Mouse (Mus musculus): ENCODE results near the gene C530008M17Rik. TPM values are rescaled to one million over a fixed set of nuclear protein-coding genes. Genes with fewer than 3 reads are reported as not detected.
A peak's percentile ranks its signal among the peaks of the same experiment; 100 is the strongest.

Gene C530008M17Rik
- total RNA-seq, 2 experiments from 2014 or later: 89.9 to 92.4 TPM

GRCm38 (mm10) chr5:76799471-76799870 is 143.2 kb downstream of the C530008M17Rik start:
- DNase-seq (ENCODE audit: low spot score in 2 of 2): no peak
- no peak for TF ChIP-seq CTCF (conservative IDR thresholded peaks at IDR 0.05)
- Histone ChIP-seq H3K4me3 (no peak overlapping the region), H3K27ac (no peak overlapping the region)

- no peak for DNase-seq (ENCODE audit: low spot score in 2 of 2)
- no peak overlapping the region for H3K4me3 ChIP-seq
- H3K27ac ChIP-seq: no peak overlapping the region
- TF ChIP-seq CTCF (conservative IDR thresholded peaks at IDR 0.05): no peak
Observed at GRCm38 (mm10) chr5:76809031-76809430, 152.7 kb downstream of the C530008M17Rik start.

GRCm38 (mm10) chr5:76815035-76815434 is 158.7 kb downstream of the C530008M17Rik start:
- peak in 1 of 2 experiments; percentile 26 for DNase-seq (ENCODE audit: low spot score in 2 of 2)
- Histone ChIP-seq H3K27ac (no peak overlapping the region), H3K4me3 (no peak overlapping the region)
- no peak for TF ChIP-seq CTCF (conservative IDR thresholded peaks at IDR 0.05)

- TF ChIP-seq CTCF (conservative IDR thresholded peaks at IDR 0.05): no peak
- H3K4me3 ChIP-seq: no peak overlapping the region
- no peak for DNase-seq (ENCODE audit: low spot score in 2 of 2)
- no peak overlapping the region for H3K27ac ChIP-seq
Observed at GRCm38 (mm10) chr5:76815786-76816455, 159.6 kb downstream of the C530008M17Rik start.

- Histone ChIP-seq H3K27ac (no peak overlapping the region), H3K4me3 (no peak overlapping the region)
- no peak for DNase-seq (ENCODE audit: low spot score in 2 of 2)
- TF ChIP-seq CTCF (conservative IDR thresholded peaks at IDR 0.05): no peak
Observed at GRCm38 (mm10) chr5:76816748-76817147, 160.4 kb downstream of the C530008M17Rik start.

- DNase-seq (ENCODE audit: low spot score in 2 of 2): peak; percentile 39 to 48
- no peak overlapping the region for H3K27ac ChIP-seq
- H3K4me3 ChIP-seq: no peak overlapping the region
- no peak for TF ChIP-seq CTCF (conservative IDR thresholded peaks at IDR 0.05)
Observed at GRCm38 (mm10) chr5:76817678-76818077, 161.4 kb downstream of the C530008M17Rik start.

GRCm38 (mm10) chr5:76818807-76819206 is 162.5 kb downstream of the C530008M17Rik start:
- no peak for TF ChIP-seq CTCF (conservative IDR thresholded peaks at IDR 0.05)
- no peak for DNase-seq (ENCODE audit: low spot score in 2 of 2)
- no peak overlapping the region for H3K4me3 ChIP-seq
- H3K27ac ChIP-seq: no peak overlapping the region

- Histone ChIP-seq H3K4me3 (no peak overlapping the region), H3K27ac (no peak overlapping the region)
- DNase-seq (ENCODE audit: low spot score in 2 of 2): no peak
- no peak for TF ChIP-seq CTCF (conservative IDR thresholded peaks at IDR 0.05)
Observed at GRCm38 (mm10) chr5:76822097-76822496, 165.8 kb downstream of the C530008M17Rik start.

GRCm38 (mm10) chr5:76828527-76829240 is 172.4 kb downstream of the C530008M17Rik start:
- no peak overlapping the region for H3K4me3 ChIP-seq
- H3K27ac ChIP-seq: peak overlapping the region; percentile 2; the same call in 1 of the 2 replicates
- peak; percentile 41 to 48 for DNase-seq (ENCODE audit: low spot score in 2 of 2)
- no peak for TF ChIP-seq CTCF (conservative IDR thresholded peaks at IDR 0.05)

GRCm38 (mm10) chr5:76832529-76833210 is 176.4 kb downstream of the C530008M17Rik start:
- no peak for DNase-seq (ENCODE audit: low spot score in 2 of 2)
- H3K27ac ChIP-seq: no peak overlapping the region
- H3K4me3 ChIP-seq: no peak overlapping the region
- TF ChIP-seq CTCF (conservative IDR thresholded peaks at IDR 0.05): no peak

- Histone ChIP-seq H3K27ac (no peak overlapping the region), H3K4me3 (no peak overlapping the region)
- TF ChIP-seq CTCF (conservative IDR thresholded peaks at IDR 0.05): no peak
- peak in 1 of 2 experiments; percentile 49 for DNase-seq (ENCODE audit: low spot score in 2 of 2)
Observed at GRCm38 (mm10) chr5:76837018-76837417, 180.7 kb downstream of the C530008M17Rik start.

- H3K4me3 ChIP-seq: no peak overlapping the region
- no peak for TF ChIP-seq CTCF (conservative IDR thresholded peaks at IDR 0.05)
- DNase-seq (ENCODE audit: low spot score in 2 of 2): no peak
Observed at GRCm38 (mm10) chr5:76839786-76840185, 183.5 kb downstream of the C530008M17Rik start.

GRCm38 (mm10) chr5:76841859-76842258 is 185.5 kb downstream of the C530008M17Rik start:
- H3K27ac ChIP-seq: no peak overlapping the region
- TF ChIP-seq CTCF (conservative IDR thresholded peaks at IDR 0.05): no peak
- H3K4me3 ChIP-seq: no peak overlapping the region
- DNase-seq (ENCODE audit: low spot score in 2 of 2): no peak

More at GRCm38 (mm10) chr5:76839786-76840185, 183.5 kb downstream of the C530008M17Rik start:
- H3K27ac ChIP-seq: no peak overlapping the region
